Mouse (Mus musculus): ENCODE results near the gene Asnsd1. TPM values are rescaled to one million over a fixed set of nuclear protein-coding genes. Genes with fewer than 3 reads are reported as not detected.
A peak's percentile ranks its signal among the peaks of the same experiment; 100 is the strongest.

Asnsd1 gene
- polyA plus RNA-seq, 1 experiment from 2014 or later = 44.0 TPM

- Histone ChIP-seq H3K9me3 (ENCODE audit: control insufficient read depth, low read length) (no peaks in the 10 kb centered on the region), H3K27me3 (ENCODE audit: control insufficient read depth, insufficient read depth, low read length) (no peaks in the 10 kb centered on the region), H3K4me1 (replicated peaks; ENCODE audit: control insufficient read depth, insufficient read depth) (no peaks in the 10 kb centered on the region), H3K36me3 (ENCODE audit: control insufficient read depth, insufficient read depth, low read length) (no peaks in the 10 kb centered on the region), H3K4me3 (ENCODE audit: low read depth, low read length) (peak within 1 kb of the TSS; percentile 84), H3K27ac (replicated peaks) (peak within 1 kb of the TSS; percentile 90), H3K9ac (ENCODE audit: low read length) (peak within 1 kb of the TSS; percentile 80), H3K4me2 (replicated peaks; ENCODE audit: low read depth) (peak within 1 kb of the TSS; percentile 88)
- WGBS = under 1% methylated on average over 63 of the region's 66 CpGs
- TF ChIP-seq CTCF (IDR thresholded peaks at IDR 0.05; ENCODE audit: low read depth) = peak; percentile 21; the same call in 1 of the 2 replicates
- TF ChIP-seq EP300 (optimal IDR thresholded peaks at IDR 0.05) = no peak
- ATAC-seq (ENCODE audit: low FRiP score, low TSS enrichment) (peak; percentile 100), DNase-seq (ENCODE audit: low spot score) (peak; percentile 97)
These were observed 55.8 kb downstream of the Asnsd1 start, which contains the start of the genes Pms1, Ormdl1 and Gm28778 for GRCm38 (mm10) chr1:53296581-53297383. TSS of gene Pms1 (minus strand) at chr1:53297018. TSS of gene Ormdl1 (plus strand) at chr1:53297095. TSS of gene Gm28778 (plus strand) at chr1:53297111.

Other genes starting within 250 kb of the Asnsd1 start
- not detected in 2 replicates for gene 1700019A02Rik, start 165.1 kb downstream of the Asnsd1 start, polyA plus RNA-seq (2015; fragmentation: Nextera tagmentation; extraction: Ambion mirVana)
- 4.7 TPM in 2 replicates for gene Pms1, start 55.7 kb downstream of the Asnsd1 start, polyA plus RNA-seq (2015; fragmentation: Nextera tagmentation; extraction: Ambion mirVana)
- gene Ormdl1, start 55.7 kb downstream of the Asnsd1 start, polyA plus RNA-seq (2015; fragmentation: Nextera tagmentation; extraction: Ambion mirVana) = 29.6 and 29.8 TPM in 2 replicates
- 0.23 TPM in 1 of 2 replicates, not detected in the other for gene Gm28778, start 55.6 kb downstream of the Asnsd1 start, polyA plus RNA-seq (2015; fragmentation: Nextera tagmentation; extraction: Ambion mirVana)
- 15.7 and 16.7 TPM in 2 replicates for gene Osgepl1, start 39.1 kb downstream of the Asnsd1 start, polyA plus RNA-seq (2015; fragmentation: Nextera tagmentation; extraction: Ambion mirVana)
- gene Asdurf, start 133 bp downstream of the Asnsd1 start, polyA plus RNA-seq (2015; fragmentation: Nextera tagmentation; extraction: Ambion mirVana) = 2.8 and 13.4 TPM in 2 replicates
- gene Gm28551, start 85 bp downstream of the Asnsd1 start, polyA plus RNA-seq (2015; fragmentation: Nextera tagmentation; extraction: Ambion mirVana) = 0.27 and 0.35 TPM in 2 replicates